In the genomic region with DNA sequence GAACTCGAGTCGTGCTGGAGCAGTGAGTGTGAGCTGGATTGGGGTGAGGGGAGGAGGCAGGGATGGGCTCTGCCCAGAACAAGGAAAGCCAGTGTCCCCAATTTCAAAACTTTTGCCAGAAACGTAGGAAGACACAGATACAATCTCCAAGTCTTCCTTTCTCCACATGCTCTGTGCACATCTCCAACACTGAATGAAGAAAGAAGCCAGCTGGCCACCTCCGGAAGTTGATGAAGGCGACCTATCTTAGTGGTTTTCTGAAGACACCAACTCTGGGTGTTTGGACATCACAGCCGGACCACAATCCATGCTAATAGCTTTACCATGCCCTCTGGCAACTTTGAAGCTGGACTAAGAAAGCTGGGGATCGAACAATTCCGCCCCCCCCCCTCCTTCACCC, we compare ENCODE assay signal across 8 mouse cellular contexts. TPM values are rescaled to one million over a fixed set of nuclear protein-coding genes. Genes with fewer than 3 reads are reported as not detected.
DNase-seq lines count a peak whose midpoint lies in the region; ATAC-seq lines count a peak whose summit lies in the region.

No protein-coding gene starts in this region.

- WGBS in kidney, embryonic 14.5 days = 61% methylated on average over 8 of the region's 8 CpGs
- WGBS in embryonic facial prominence, embryonic 12.5 days = 59% methylated on average over 8 of the region's 8 CpGs
- WGBS in hindbrain, embryonic 15.5 days = 68% methylated on average over 8 of the region's 8 CpGs
- WGBS in midbrain, embryonic 12.5 days = 65% methylated on average over 8 of the region's 8 CpGs

- no peaks in the 10 kb centered on the region for H3K9me3 ChIP-seq in kidney, embryonic 14.5 days (ENCODE audit: control insufficient read depth, low read length)
- no peaks in the 10 kb centered on the region for H3K9me3 ChIP-seq in embryonic facial prominence, embryonic 12.5 days
- H3K9me3 ChIP-seq in hindbrain, embryonic 15.5 days = no peaks in the 10 kb centered on the region
- no peaks in the 10 kb centered on the region for H3K9me3 ChIP-seq in midbrain, embryonic 12.5 days

- H3K9ac ChIP-seq in kidney, embryonic 14.5 days (ENCODE audit: low read depth, low read length) = peak overlapping the region; percentile 58; the same call in 1 of the 2 replicates
- H3K9ac ChIP-seq in embryonic facial prominence, embryonic 12.5 days = peak overlapping the region; percentile 47; the same call in 1 of the 2 replicates
- peak overlapping the region; percentile 60; the same call in 1 of the 2 replicates for H3K9ac ChIP-seq in hindbrain, embryonic 15.5 days
- peak overlapping the region; percentile 62 for H3K9ac ChIP-seq in midbrain, embryonic 12.5 days (replicated peaks)

- H3K27ac ChIP-seq in kidney, embryonic 14.5 days (ENCODE audit: low read depth, low read length) = no peak overlapping the region
- H3K27ac ChIP-seq in embryonic facial prominence, embryonic 12.5 days = no peak overlapping the region
- H3K27ac ChIP-seq in hindbrain, embryonic 15.5 days (replicated peaks) = no peak overlapping the region
- no peak overlapping the region for H3K27ac ChIP-seq in midbrain, embryonic 12.5 days (replicated peaks)

- no peaks in the 10 kb centered on the region for H3K36me3 ChIP-seq in kidney, embryonic 14.5 days (ENCODE audit: control insufficient read depth, insufficient read depth, low read length)
- H3K36me3 ChIP-seq in embryonic facial prominence, embryonic 12.5 days = no peaks in the 10 kb centered on the region
- H3K36me3 ChIP-seq in hindbrain, embryonic 15.5 days = no peaks in the 10 kb centered on the region
- H3K36me3 ChIP-seq in midbrain, embryonic 12.5 days = no peaks in the 10 kb centered on the region

- H3K27me3 ChIP-seq in kidney, embryonic 14.5 days (ENCODE audit: control insufficient read depth, insufficient read depth, low read length) = peaks cover 22% of the 10 kb centered on the region
- H3K27me3 ChIP-seq in embryonic facial prominence, embryonic 12.5 days = peaks cover 10% of the 10 kb centered on the region
- no peaks in the 10 kb centered on the region for H3K27me3 ChIP-seq in hindbrain, embryonic 15.5 days
- peaks cover 25% of the 10 kb centered on the region for H3K27me3 ChIP-seq in midbrain, embryonic 12.5 days

- no peaks in the 10 kb centered on the region; the same call in 1 of the 2 replicates for H3K4me1 ChIP-seq in kidney, embryonic 14.5 days (ENCODE audit: control insufficient read depth, insufficient read depth, low read length)
- H3K4me1 ChIP-seq in embryonic facial prominence, embryonic 12.5 days = no peaks in the 10 kb centered on the region
- peaks cover 19% of the 10 kb centered on the region for H3K4me1 ChIP-seq in hindbrain, embryonic 15.5 days (replicated peaks)
- peaks cover 10% of the 10 kb centered on the region for H3K4me1 ChIP-seq in midbrain, embryonic 12.5 days

- no peak for DNase-seq in kidney, adult 9 months
- no peak for DNase-seq in thymus, postnatal 4 days

- no peak for ATAC-seq in kidney, embryonic 14.5 days (ENCODE audit: low FRiP score, low TSS enrichment)
- ATAC-seq in embryonic facial prominence, embryonic 12.5 days (ENCODE audit: insufficient number of reproducible peaks, insufficient read depth, low FRiP score, low TSS enrichment) = no peak
- 0 out of 2 replicates have a peak, but pooled peaks have one; percentile 9 for ATAC-seq in hindbrain, embryonic 15.5 days (ENCODE audit: low FRiP score, low read depth)
- 0 out of 2 replicates have a peak, but pooled peaks have one; percentile 12 for ATAC-seq in midbrain, embryonic 12.5 days (ENCODE audit: low FRiP score, low read depth)
- no peak for ATAC-seq in CD4-positive, CD25-positive, alpha-beta regulatory T cell, adult 4 months
- no peak for ATAC-seq in erythroblast, adult 5-6 weeks (replicated peaks; ENCODE audit: low FRiP score, poor library complexity, severe bottlenecking)

- peak overlapping the region; percentile 93 for H3K4me2 ChIP-seq in kidney, embryonic 14.5 days (replicated peaks; ENCODE audit: low read depth, low read length)
- H3K4me2 ChIP-seq in embryonic facial prominence, embryonic 12.5 days (replicated peaks) = peak overlapping the region; percentile 81
- H3K4me2 ChIP-seq in hindbrain, embryonic 15.5 days = peak overlapping the region; percentile 90
- H3K4me2 ChIP-seq in midbrain, embryonic 12.5 days (replicated peaks) = peak overlapping the region; percentile 93

- H3K4me3 ChIP-seq in kidney, embryonic 14.5 days (ENCODE audit: low read length) = peak overlapping the region; percentile 50
- peak overlapping the region; percentile 46 for H3K4me3 ChIP-seq in embryonic facial prominence, embryonic 12.5 days
- peak overlapping the region; percentile 61 for H3K4me3 ChIP-seq in hindbrain, embryonic 15.5 days
- peak overlapping the region; percentile 57 for H3K4me3 ChIP-seq in midbrain, embryonic 12.5 days

RNA-seq across cellular contexts. Expression of a gene that starts 0.6 kb away (rescaled TPM):
- polyA plus RNA-seq in kidney, embryonic 14.5 days (2014; fragmentation: Nextera tagmentation; extraction: Ambion mirVana) = 6.1 and 7.4 TPM in 2 replicates
- 5.0 and 6.2 TPM in 2 replicates for polyA plus RNA-seq in embryonic facial prominence, embryonic 12.5 days (2016; fragmentation: Nextera tagmentation; extraction: Ambion mirVana)
- polyA plus RNA-seq in hindbrain, embryonic 15.5 days (2015; fragmentation: Nextera tagmentation; extraction: Ambion mirVana) = 12.6 and 14.1 TPM in 2 replicates
- 4.9 and 5.4 TPM in 2 replicates for polyA plus RNA-seq in midbrain, embryonic 12.5 days (2016; fragmentation: Nextera tagmentation; extraction: Ambion mirVana)
- polyA plus RNA-seq in CD4-positive, CD25-positive, alpha-beta regulatory T cell, adult 4 months (2017; shearing (Covaris generic)) = 10 to 100 TPM; 57.6 to 69.2 TPM
- 5.6 and 22.1 TPM in 2 replicates for total RNA-seq in erythroblast, adult 5-6 weeks (2015; ENCODE audit: low replicate concordance)
- 4.5 and 5.5 TPM in 2 replicates for total RNA-seq in erythroblast, adult 5-6 weeks (2017; ENCODE audit: low replicate concordance)

Comparison
In these comparisons a context has a peak if more than half of its experiments do, and no peak if none do; other contexts are left out.
1. ATAC-seq: peak in hindbrain, embryonic 15.5 days (single experiment) and midbrain, embryonic 12.5 days (single experiment); none in kidney, embryonic 14.5 days (single experiment), embryonic facial prominence, embryonic 12.5 days (single experiment), CD4-positive, CD25-positive, alpha-beta regulatory T cell, adult 4 months (single experiment) and erythroblast, adult 5-6 weeks (single experiment).
2. Peak in every context shown above with its lines, with median percentiles within 50 percentile points of each other: H3K4me2 ChIP-seq, H3K4me3 ChIP-seq and H3K9ac ChIP-seq.